Mouse (Mus musculus): ENCODE data around the gene Clcnkb.

- TF ChIP-seq RAD21 (IDR thresholded peaks at IDR 0.05; ENCODE audit: low read depth, low read length): no peak
- TF ChIP-seq E2F4 (IDR thresholded peaks at IDR 0.05; ENCODE audit: insufficient replicate concordance, low read depth, low read length): no peak
- TF ChIP-seq MAFK (IDR thresholded peaks at IDR 0.05; ENCODE audit: insufficient replicate concordance, low read length): no peak
- TF ChIP-seq NRF1 (IDR thresholded peaks at IDR 0.05; ENCODE audit: low read depth, low read length): no peak
- no peak for TF ChIP-seq CTCF (conservative IDR thresholded peaks at IDR 0.05 in 1 of 2, IDR thresholded peaks at IDR 0.05 in 1 of 2; ENCODE audit: low read depth in 2 of 2, low read length in 2 of 2)
Measured at GRCm38 (mm10) chr4:141435974-141436373, 20.2 kb upstream of the Clcnkb start, which contains the start of gene Srarp.

Measured in CH12.LX (cell line).